Mouse (Mus musculus) spleen, adult 2 months (tissue): ENCODE data around the gene Snrk.

Source experiments
- CTCF ChIP-seq: fragments of 200-500 bp; IDR thresholded peaks from 2 replicates; pipeline ENCODE4 v1.5.1; 2011; ENCODE audit warnings: mild to moderate bottlenecking, inconsistent platforms; ENCODE audit not compliant: insufficient read depth, insufficient read length, insufficient replicate concordance; ENCODE audit errors: extremely low read depth
- POLR2A ChIP-seq: fragments of 200-500 bp; IDR thresholded peaks from 2 replicates; pipeline ENCODE4 v1.6.1; 2011; ENCODE audit warnings: low read depth, low read length, inconsistent platforms

DNA sequence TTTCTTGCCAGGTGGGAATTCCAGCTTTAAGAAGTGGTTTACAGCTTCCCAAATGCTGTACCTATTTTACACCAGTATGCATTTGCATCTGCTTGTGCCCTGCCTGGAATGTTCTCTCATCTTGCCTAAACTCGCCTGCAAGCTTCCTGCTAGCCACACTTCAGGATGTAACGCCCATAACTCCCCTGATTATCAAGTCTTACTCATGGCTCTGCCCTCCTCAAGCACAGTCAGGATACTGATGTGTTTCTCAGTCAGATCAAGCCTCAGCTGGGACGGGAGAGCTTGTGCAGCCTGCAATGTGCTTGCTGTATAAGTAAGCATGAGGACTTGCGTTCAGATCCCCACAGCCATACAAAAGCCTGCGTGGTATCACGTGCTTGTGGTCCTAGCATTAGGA lies 19.5 kb upstream of the Snrk start:
- TF ChIP-seq CTCF (no peak), POLR2A (no peak)
